Mouse (Mus musculus) cerebellum, adult 11-12 months (tissue): ENCODE results near the gene Nubp2.
A peak's percentile ranks its signal among the peaks of the same experiment; 100 is the strongest.

ENCODE experiments used
- DNase-seq: peaks from one replicate; pipeline ENCODE4 v3.0.0; 2022

Gene Nubp2

DNA sequence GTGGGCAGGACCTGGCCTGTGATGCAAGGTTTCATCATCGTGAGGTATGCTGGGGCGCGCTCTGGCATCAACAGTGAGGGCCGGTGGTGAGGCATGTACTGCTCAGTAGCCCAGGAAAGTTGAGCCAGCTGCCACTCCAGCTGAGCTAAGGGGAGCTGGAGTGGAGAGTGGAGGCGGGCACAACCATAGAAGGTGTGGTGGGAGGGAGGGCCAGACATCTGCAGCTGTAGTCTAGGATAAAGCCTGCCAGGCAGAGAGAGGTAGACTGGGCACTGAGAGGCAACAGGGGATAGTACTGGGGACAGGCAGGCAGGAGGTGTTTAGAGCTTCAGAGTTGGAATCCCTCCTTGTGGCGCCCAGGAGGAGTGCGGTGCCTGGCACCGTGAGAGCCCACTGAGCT, 26.1 kb downstream of the Nubp2 start:
- DNase-seq: no peak

DNA sequence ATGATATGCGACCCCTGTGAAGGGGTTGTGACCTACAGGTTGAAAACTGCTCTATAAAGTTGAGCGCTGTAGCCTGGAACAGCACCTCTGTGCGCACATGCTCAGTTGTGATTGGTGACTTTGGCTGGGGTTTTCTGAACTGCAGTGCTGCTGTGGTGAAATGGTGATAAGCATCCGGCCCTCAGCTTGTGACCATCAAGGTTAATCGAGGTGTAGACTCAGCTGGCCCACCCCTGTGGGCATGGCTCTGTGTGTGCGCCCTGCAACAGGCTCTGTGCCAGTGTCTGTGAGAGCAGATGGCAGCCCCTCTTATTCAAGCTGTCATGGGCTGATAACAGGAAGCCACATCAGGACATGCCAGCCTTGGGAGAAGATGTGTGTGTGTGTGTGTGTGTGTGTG, 27.2 kb downstream of the Nubp2 start:
- DNase-seq: no peak

DNA sequence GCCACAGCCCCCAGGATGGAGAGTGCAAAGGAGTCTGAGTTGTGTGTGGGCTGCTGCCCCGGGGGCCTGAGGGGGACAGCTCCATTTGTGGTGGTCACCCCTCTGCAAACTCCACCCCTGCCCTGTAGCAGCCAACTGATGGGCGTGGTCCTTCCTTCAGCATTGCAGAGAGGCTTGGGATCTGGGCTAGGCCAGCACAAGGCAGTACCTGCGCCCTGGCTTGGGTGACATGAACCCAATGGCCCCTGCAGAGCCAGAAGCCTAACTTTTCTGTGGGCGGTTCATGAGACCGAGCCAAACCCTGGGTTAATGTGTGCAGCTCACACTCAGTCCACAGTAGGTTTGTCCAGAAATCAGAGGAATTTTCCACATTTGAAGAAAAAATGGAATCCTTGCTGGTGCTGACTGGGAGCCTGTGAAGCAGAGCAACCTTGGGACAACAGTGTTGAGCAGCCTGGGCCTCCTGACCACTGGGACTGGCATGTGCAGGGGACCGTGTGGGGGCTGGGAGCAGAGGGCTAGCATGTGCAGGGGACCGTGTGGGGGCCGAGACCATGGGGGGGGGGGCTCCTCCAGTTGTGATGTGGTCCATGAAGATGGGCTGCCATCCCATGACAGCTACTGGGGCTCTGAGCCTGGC, 28.2 kb downstream of the Nubp2 start:
- no peak for DNase-seq

DNA sequence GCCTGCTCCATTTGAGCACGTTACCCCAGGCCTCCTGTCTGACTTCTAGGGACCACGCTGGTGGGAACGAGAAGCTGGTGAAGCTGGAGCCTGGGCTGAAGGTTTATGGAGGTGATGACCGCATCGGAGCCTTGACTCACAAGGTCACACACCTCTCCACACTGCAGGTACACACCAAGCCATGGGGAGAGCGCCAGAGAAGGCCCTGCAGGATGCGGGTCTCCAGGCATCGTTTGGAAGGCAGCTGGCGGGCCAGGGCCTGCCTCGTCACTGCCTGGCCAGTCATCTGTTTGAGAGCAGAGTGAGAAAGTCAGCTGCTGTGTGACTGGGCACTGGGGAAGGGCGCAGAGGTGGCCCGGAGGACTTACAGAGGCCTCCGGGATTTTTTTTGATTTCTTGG, 29.6 kb downstream of the Nubp2 start:
- DNase-seq: no peak

DNA sequence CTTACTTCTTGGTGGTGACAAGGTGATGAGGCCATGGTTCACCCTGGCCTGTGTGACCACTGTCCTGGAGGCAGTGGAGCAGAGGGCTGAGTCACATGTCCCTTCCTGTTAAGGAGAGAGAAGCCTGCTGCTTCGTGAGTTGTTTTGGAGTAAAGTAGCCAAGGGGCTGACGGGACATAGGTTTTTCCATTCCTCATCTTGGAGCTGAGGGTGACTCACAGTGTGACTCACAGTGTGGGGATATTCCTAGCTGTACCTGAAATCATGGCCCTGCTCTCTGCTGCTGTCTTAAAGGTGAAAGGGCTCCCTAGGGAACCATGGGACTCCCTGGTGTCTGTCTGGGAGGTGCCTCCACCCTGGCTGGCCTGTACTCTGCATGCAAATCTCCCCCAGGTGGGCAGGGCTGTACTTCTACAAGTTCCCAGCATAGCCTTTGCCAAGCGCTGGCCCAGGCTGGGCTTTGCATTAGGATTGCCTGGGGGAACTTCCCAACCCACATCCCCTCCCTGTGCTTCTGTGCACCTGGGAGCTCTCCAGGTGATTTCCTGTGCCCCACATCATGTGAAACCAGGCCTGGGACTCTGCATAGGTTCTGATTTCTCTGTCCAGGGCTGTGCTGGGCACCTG, 30.2 kb downstream of the Nubp2 start:
- no peak for DNase-seq

DNA sequence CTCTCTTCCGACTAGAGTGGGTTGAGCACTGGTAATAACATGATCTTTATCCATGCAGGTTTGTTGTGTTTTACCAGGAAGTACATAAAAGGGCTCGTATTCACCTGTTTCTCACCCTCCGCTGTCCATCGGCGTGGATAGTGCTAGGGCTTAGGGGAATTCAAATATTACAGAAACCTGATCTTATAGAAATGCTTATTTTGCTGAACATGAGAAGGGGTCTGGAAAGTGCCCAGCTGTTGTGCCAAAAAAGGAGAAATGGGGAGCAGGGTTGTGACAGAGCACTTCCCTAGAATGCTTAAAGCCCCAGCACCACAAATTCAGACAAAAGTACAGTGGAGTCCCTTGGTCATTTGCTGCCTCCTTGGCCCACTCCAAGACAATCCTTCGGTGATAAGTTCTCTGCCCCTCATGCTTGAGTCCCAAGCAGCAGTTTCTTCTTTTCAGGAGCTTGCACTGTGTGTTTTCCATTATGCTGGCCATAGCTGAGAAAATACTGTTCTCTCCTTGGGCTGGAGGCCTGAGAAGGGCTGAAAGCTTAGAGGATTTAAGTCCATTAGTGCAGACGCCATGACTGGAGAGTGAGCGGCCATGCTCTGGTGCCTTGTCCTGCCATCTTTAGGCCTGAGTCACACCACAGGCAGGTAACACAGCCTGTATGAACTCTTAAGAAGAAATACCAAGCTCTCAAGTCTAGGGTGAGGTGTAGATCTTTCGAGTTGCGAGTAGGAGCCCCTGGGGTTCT, 34.6 kb downstream of the Nubp2 start:
- no peak for DNase-seq

DNA sequence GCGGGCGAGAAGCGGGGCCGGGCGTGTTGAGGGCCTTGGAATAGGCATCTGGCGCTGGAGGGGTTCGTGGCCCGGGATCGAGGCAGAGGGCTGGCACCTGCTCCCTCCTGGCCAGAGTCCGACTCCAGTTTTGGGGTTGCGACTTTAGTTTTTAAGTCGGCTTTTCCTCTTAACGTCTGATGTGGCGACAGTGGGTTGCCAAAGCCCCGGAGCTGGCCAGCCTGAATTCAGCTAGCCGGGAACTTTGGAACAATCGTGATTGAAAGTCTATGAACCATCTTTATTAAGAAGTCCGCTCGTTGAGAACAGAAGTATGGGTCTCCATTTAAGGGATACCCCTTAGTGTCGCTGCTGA, 35.4 kb downstream of the Nubp2 start:
- DNase-seq: no peak

DNA sequence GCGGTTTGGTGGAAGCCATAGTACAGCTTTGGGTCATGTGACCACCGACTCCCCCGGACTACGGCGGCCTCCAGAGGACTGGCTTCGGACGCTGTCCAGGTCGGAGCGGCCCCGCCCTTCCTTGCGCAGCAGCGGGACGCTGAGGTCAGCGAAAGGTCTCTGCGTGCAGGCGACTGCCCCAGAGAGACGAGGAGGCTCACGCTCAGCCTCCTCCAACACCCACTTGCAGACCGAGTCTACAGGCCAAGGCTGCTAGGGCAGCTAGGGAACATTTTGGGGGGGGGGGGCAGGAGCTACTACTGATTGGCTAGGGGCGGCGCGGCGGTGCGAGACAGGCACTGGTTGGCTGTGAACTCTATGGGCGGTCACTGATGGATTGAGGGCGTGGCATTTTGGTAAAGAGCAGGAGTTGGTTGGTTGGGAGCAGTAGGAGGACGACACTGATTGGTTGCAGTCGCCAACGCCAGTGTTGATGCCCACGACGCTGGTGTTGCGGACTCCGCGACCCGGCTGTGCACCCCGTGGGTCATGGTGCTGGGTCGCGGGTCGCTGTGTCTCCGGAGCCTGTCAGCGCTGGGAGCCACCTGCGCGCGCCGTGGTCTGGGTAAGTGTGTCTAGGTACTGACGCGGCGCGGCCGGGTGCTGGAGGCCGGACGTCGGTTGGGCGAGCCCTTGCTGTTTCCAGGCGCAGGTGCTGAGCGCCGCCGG, 35.9 kb downstream of the Nubp2 start, which contains the start of gene Fahd1:
Fahd1 (minus strand) TSS at position 300 of the 708 bp plus-strand sequence.
- DNase-seq: peak; percentile 98

DNA sequence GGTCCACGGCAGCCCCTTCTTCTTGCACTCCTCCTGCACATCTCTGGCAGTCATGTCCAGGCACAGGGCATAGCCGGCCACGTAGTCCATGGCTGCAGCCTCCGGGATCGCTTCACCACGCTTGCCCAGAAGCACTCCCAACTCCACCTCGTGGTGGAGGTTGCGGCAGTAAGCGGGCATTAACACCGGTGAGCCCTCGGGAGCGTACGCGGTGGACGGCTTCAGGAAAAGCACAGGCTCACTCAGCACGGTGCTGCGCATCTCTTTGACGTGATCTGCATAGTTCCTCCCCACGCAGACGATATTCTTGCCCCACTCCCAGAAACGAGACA, 36.5 kb downstream of the Nubp2 start:
- no peak for DNase-seq

DNA sequence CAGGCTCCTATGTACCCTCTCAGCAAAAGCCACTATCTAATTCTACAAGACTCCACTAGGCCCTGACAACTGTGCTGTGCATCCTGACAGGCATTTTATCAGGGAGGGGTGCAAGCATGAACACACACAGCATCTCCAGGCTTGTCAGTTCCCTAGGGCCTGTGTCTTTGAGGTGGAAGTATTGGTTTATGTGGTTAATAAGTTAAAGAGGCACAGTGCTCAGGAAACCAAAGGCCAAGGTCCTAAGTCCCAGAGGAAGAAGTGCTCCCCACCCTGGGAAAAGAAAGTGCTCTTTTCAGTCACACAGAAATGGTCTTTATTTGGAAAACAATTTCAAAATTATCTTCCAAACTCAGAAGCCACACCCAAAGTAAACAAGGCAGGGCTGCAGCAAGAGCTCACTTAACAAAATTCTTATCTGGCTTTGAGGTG, 37.5 kb downstream of the Nubp2 start:
- no peak for DNase-seq

DNA sequence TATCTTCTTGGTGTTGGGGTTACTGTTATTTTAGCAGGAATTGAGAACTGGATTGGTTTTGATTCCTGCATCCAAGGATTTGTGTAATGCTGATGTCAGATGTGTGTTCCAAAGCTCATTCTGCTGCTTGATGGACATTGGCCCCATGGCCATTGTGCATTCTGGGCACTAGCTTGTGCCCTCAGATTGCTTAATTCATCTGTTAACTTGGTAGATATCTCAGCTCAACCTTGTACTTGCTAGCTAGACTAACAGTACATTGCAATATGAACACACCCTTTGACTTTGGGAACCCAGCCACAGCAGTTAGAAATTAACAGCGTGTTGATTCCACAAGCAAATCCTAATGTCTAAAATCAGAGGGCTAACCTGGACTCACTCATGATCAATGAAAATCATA, 38.8 kb downstream of the Nubp2 start:
- DNase-seq: no peak

DNA sequence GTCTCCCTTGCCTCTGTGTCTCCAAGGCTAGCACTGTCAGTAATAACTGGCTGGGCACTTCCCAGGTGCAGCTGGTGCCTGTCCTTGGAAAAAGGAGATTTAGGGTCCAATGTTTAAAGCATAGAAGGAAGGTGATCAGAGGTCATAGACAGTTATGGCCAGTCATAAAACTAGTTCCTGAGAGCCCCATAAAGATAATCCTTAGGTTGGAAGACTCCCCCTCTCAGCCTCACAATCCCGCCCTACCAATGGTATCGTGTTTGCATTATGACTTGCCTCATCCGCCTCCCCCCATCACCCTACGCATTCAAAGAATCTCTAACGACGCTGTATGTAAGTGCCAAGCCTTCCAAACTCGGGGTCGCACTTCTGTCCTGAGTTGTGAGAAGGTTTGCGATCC, 41.6 kb downstream of the Nubp2 start:
- no peak for DNase-seq

DNA sequence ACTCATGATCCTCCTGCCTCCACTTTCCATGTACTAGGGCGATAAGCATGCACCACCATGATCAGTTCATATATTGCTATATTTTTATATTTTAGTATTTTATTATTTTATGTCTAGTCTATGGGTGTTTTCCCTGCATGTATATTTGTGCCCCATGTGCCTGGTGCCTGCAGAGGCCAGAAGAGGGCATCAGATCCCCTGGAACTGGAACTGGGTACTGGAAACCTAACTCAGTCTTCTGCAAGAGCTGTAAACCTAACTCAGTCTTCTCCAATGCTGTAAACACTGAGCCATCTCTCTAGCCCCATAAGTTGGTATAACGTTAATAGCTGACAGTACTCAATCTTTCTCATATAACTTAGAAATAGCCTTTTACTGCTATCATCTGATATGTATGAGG, 43.5 kb downstream of the Nubp2 start:
- no peak for DNase-seq

DNA sequence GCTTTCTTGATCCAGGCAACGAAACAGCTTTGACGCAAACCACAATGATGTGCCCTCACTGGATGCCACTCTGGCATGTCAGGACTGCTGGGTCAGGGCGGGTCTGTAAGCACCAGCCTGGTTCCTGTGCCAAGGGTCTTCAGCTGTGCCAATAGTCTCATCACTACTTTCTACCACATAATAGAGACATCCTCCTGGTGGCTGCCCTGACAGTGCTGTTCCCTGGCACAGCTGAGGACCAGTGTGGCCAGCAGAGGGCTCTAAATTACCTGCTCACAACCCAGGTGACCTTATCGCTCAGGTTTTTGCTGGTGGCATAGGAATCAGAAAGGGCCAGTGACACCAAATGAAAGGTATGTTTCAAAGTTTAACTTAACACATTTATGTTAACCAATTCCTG, 45.0 kb downstream of the Nubp2 start:
- no peak for DNase-seq

DNA sequence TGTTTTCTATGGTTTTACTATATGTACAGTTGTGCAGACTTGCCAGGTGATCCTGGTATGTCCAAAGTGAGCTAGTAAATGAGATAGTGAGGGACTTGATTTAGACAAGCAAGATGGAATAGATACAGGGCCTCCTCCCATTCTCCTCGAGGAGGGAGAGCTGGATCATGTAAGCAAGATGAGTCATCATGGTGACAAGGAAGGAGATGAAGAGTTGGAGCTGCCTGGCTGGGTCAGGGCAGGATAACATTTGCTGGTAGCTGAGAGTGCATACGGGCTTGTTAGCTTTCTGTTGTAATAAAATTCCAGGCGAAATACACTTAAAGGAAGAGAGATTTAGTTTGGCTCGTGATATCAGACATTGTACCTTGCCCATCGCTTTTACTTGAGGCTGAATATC, 45.8 kb downstream of the Nubp2 start:
- no peak for DNase-seq

DNA sequence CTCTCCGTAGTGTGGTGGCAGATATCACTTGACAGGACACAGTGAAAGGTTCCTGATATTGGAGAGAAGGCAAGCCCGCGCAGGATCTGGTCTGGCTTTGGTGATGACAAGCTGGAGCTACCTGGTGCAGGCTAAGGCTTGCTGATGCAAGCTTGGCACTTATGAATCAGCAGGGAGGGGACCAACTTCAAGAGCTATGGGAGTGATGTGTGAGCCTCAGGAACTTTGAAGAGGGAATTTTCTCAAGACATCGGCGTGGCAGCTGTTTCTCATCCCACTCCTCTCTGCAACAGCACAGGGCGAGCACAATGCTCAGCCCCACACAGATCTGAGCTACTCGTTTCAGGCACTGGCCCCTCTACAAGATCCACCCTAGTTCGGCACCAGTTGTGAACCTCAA, 46.3 kb downstream of the Nubp2 start, which contains the start of gene Hagh:
Hagh (plus strand) TSS at position 302 of the 400 bp plus-strand sequence.
- DNase-seq: no peak
